Mouse (Mus musculus) kidney, embryonic 16.5 days (tissue): ENCODE data around the gene Dpy30. TPM values are rescaled to one million over a fixed set of nuclear protein-coding genes. Genes with fewer than 3 reads are reported as not detected.

Source experiments
- ATAC-seq: fragments of 200-750 bp; cut with Nextera tagmentation; 2 replicates; pipeline ENCODE4 v1.8.0; 2017; ENCODE audit warnings: moderate TSS enrichment; ENCODE audit not compliant: low FRiP score, low TSS enrichment
- H3K27ac ChIP-seq: fragments of 300-500 bp; sonication (generic); 2 replicates; pipeline ENCODE4 v1.5.1; 2014; ENCODE audit warnings: low read length
- H3K27me3 ChIP-seq: fragments of 300-500 bp; sonication (generic); 2 replicates; pipeline ENCODE4 v1.6.1; 2014; ENCODE audit warnings: low read length, control low read depth, mixed read lengths; ENCODE audit not compliant: insufficient read depth
- H3K36me3 ChIP-seq: fragments of 300-500 bp; sonication (generic); 2 replicates; pipeline ENCODE4 v1.6.1; 2014; ENCODE audit warnings: low read length, control low read depth, mixed read lengths; ENCODE audit not compliant: insufficient read depth
- H3K4me1 ChIP-seq: fragments of 300-500 bp; sonication (generic); 2 replicates; pipeline ENCODE4 v1.6.1; 2014; ENCODE audit warnings: low read length, control low read depth, mixed read lengths; ENCODE audit not compliant: insufficient read depth
- H3K4me2 ChIP-seq: fragments of 300-500 bp; sonication (generic); replicated peaks from 2 replicates; pipeline ENCODE4 v1.6.1; 2014; ENCODE audit warnings: low read depth, low read length
- H3K4me3 ChIP-seq: fragments of 300-500 bp; sonication (generic); 2 replicates; pipeline ENCODE4 v1.5.1; 2014; ENCODE audit warnings: mild to moderate bottlenecking, low read length
- H3K9ac ChIP-seq: fragments of 300-500 bp; sonication (generic); replicated peaks from 2 replicates; pipeline ENCODE4 v1.6.1; 2014; ENCODE audit warnings: low read length
- H3K9me3 ChIP-seq: fragments of 300-500 bp; sonication (generic); 2 replicates; pipeline ENCODE4 v1.6.1; 2016; ENCODE audit warnings: low read length, control low read depth
- WGBS: fragments of 180-500 bp; shearing (Covaris S2); extraction: QIAGEN DNeasy Blood & Tissue Kit; methylation state at CpG from one replicate; pipeline ENCODE4 v1.1.7; 2014; 5-methylcytosine and 5-hydroxymethylcytosine counted together
- polyA plus RNA-seq: library from polyadenylated mRNA; unstranded; fragments of >200 nt; fragmentation: Nextera tagmentation; extraction: Ambion mirVana; gene quantifications from 2 replicates; pipeline ENCODE4 v1.2.1, GENCODE M21; 2015

The Dpy30 gene
- polyA plus RNA-seq, 1 experiment from 2014 or later, result 215 TPM

DNA sequence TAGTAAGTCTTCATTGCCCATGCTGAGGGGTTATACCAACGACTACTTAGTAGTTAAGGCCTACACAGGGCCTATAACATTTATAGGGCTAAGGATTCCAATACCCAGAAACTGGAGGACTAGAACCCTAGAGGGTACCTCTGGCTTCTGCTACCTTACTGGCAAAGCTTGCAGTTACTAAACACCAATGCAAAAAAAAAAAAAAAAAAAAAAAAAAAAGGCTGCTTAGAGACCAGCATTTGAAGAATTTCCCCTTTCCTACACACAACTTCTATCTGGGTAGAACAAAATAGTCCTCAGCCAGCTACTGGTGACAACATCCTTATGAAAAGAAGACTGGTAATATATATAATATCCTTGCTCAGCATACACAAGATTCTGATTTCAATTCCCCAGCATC is 58.1 kb downstream of the Dpy30 start:
- ATAC-seq, result no peak
- H3K4me1 ChIP-seq, result peaks cover 28% of the 10 kb centered on the region
- no peak overlapping the region for H3K4me3 ChIP-seq
- 23% methylated on average over 1 of the region's 1 CpGs for WGBS
- no peaks in the 10 kb centered on the region for H3K27me3 ChIP-seq
- H3K9ac ChIP-seq, result no peak overlapping the region
- H3K4me2 ChIP-seq, result no peak overlapping the region
- peak overlapping the region; percentile 76 for H3K27ac ChIP-seq
- no peaks in the 10 kb centered on the region; the same call in 1 of the 2 replicates for H3K36me3 ChIP-seq
- H3K9me3 ChIP-seq, result no peaks in the 10 kb centered on the region

DNA sequence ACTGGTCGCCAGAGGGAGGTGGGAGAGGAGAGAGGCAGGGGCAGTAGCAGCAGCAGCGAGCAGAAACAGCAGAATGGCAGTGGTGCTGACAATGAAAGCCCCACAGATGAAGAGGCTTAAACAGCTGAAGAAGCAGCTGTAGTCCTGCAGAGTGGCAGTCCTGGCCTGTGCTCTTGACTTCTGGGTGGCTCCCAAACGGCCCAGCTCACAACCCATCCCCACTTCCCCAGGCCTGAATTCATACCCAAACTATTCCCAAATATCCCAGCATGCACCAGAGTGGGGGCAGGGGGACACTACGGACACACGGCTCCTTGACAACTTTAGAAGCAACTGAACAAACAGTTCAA is 58.6 kb downstream of the Dpy30 start:
- peak overlapping the region; percentile 76 for H3K27ac ChIP-seq
- 25% methylated on average over 5 of the region's 5 CpGs for WGBS
- H3K36me3 ChIP-seq, result no peaks in the 10 kb centered on the region; the same call in 1 of the 2 replicates

DNA sequence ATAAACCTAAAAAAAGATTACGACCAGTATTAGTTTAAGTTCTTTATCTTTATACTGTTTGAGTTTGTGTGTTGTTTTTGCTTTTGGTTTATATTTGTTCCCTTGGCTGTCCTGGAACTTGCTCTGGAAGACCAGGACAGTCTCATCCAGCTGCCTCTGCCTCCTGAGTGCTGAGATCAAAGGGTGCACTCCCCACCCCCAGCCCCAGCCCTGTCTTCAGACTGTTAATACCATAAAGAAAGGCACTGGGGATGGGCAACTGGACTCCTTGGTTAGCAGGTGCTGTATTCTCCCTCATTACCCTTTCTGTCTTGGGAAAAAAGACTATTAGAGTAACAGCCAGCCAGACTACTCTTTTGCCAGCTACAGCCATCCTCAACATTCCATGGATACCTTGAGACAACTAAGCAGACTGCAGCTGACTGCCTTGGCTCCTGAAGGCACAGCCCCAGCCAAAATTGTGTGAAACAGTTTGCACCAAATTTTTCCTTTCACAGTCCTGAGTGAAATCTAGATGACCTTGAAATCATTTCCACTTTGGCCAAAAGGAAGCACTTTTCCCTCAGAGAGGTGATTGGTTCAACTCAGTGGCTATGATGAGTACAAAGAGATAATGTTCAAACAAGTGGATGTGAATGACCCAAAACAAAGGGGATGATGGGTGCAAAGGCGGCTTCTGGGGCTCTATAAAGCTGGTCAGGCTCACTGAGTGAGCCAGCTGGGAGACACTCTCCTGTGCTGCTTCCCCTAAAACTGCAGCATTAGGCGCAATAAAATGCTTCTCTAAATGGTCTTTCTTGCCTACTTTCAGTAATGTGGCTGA is 59.2 kb downstream of the Dpy30 start:
- 57% methylated on average over 3 of the region's 3 CpGs for WGBS
- ATAC-seq, result peak; percentile 85
- Histone ChIP-seq H3K4me1 (peaks cover 28% of the 10 kb centered on the region), H3K36me3 (no peaks in the 10 kb centered on the region; the same call in 1 of the 2 replicates), H3K4me3 (no peak overlapping the region), H3K9ac (no peak overlapping the region), H3K27ac (peak overlapping the region; percentile 76; the same call in 1 of the 2 replicates), H3K9me3 (no peaks in the 10 kb centered on the region), H3K4me2 (0 out of 2 replicates have a peak overlapping the region, but pooled peaks have one; percentile 2), H3K27me3 (no peaks in the 10 kb centered on the region)

More for the DNA sequence above, 58.6 kb downstream of the Dpy30 start:
- ATAC-seq, result peak; percentile 60; the same call in 1 of the 2 replicates
- Histone ChIP-seq H3K4me1 (peaks cover 28% of the 10 kb centered on the region), H3K4me3 (no peak overlapping the region), H3K9ac (peak overlapping the region; percentile 38; the same call in 1 of the 2 replicates), H3K9me3 (no peaks in the 10 kb centered on the region), H3K4me2 (0 out of 2 replicates have a peak overlapping the region, but pooled peaks have one; percentile 2), H3K27me3 (no peaks in the 10 kb centered on the region)

DNA sequence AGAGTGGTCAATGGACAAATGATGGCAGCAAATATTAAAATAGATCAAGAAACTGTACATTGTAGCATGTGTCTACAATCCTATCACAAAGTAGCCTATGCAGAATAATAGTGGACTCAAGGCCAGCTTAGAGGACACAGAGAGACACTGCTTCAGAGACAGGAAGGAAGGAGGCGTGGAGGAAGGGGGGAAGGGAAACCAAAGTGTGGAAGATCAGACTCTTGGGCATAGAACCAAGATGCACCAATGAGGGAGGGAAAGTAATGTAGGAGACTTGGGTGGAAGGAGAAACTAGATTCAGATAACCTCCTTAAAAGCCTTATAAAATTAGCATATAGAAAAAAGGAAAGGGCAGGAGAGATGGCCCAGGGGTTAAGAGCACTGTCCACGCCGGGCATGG is 61.3 kb downstream of the Dpy30 start:
- WGBS, result 87% methylated on average over 3 of the region's 3 CpGs

More for the DNA sequence above, 61.3 kb downstream of the Dpy30 start:
- Histone ChIP-seq H3K27ac (no peak overlapping the region), H3K4me3 (no peak overlapping the region), H3K4me2 (no peak overlapping the region), H3K9me3 (no peaks in the 10 kb centered on the region), H3K4me1 (peaks cover 28% of the 10 kb centered on the region), H3K36me3 (0 out of 2 replicates have a peak, but pooled peaks cover 1% of the 10 kb centered on the region), H3K27me3 (no peaks in the 10 kb centered on the region), H3K9ac (no peak overlapping the region)
- ATAC-seq, result no peak

Other genes with a start within 250 kb of the Dpy30 start
- 76.6 and 81.1 TPM in 2 replicates for gene Memo1, start 28.4 kb downstream of the Dpy30 start, polyA plus RNA-seq
- 9.7 and 10.9 TPM in 2 replicates for gene Spast, start 15.0 kb upstream of the Dpy30 start, polyA plus RNA-seq
- 46.7 and 51.8 TPM in 2 replicates for gene Slc30a6, start 71.7 kb upstream of the Dpy30 start, polyA plus RNA-seq
- 0.26 and 0.35 TPM in 2 replicates for gene Nlrc4, start 135.2 kb upstream of the Dpy30 start, polyA plus RNA-seq
- gene Yipf4, start 165.5 kb upstream of the Dpy30 start, polyA plus RNA-seq, result 58.4 and 61.3 TPM in 2 replicates
- gene Birc6, start 204.4 kb upstream of the Dpy30 start, polyA plus RNA-seq, result 64.6 and 86.6 TPM in 2 replicates